Mouse (Mus musculus) retina, postnatal 7 days (tissue): Measurements from ENCODE around the gene Stambp.
"Not testable (repeated sequence)": the region's sequence is repeated elsewhere in the genome, so short reads cannot be mapped to it uniquely, and the experiment has no call there.

ENCODE experiments used
- DNase-seq: peaks from one replicate; pipeline ENCODE4 v3.0.0-alpha.2; 2012; ENCODE audit warnings: low read depth, low spot score

Gene Stambp

GRCm38 (mm10) chr6:83572671-83573070 is at the start of gene Stambp:
Gene Stambp (minus strand): TSS chr6:83572729.
- peak; percentile 11 for DNase-seq

- no peak for DNase-seq
These were observed 47.4 kb upstream of the Stambp start for GRCm38 (mm10) chr6:83619955-83620354.

GRCm38 (mm10) chr6:83617581-83618335 is 45.2 kb upstream of the Stambp start:
- DNase-seq: no peak

GRCm38 (mm10) chr6:83616512-83616911 is 44.0 kb upstream of the Stambp start:
- no peak for DNase-seq

GRCm38 (mm10) chr6:83614469-83614868 is 41.9 kb upstream of the Stambp start:
- DNase-seq: no peak

GRCm38 (mm10) chr6:83612976-83613375 is 40.4 kb upstream of the Stambp start:
- DNase-seq: no peak

- DNase-seq: no peak
These were observed 27.2 kb upstream of the Stambp start for GRCm38 (mm10) chr6:83599636-83600174.

- no peak for DNase-seq
These were observed 26.6 kb upstream of the Stambp start for GRCm38 (mm10) chr6:83599060-83599550.

- DNase-seq: peak; percentile 27
These were observed 26.1 kb upstream of the Stambp start for GRCm38 (mm10) chr6:83598646-83599045.

GRCm38 (mm10) chr6:83597988-83598387 is 25.5 kb upstream of the Stambp start:
- DNase-seq: no peak

- no peak for DNase-seq
These were observed 22.5 kb upstream of the Stambp start for GRCm38 (mm10) chr6:83595035-83595434.

- no peak for DNase-seq
These were observed 21.4 kb upstream of the Stambp start for GRCm38 (mm10) chr6:83593896-83594295.

- DNase-seq: no peak
These were observed 19.5 kb upstream of the Stambp start for GRCm38 (mm10) chr6:83592051-83592450.

- DNase-seq: no peak
These were observed 17.8 kb upstream of the Stambp start for GRCm38 (mm10) chr6:83590301-83590700.

- DNase-seq: not testable (repeated sequence)
These were observed 14.7 kb upstream of the Stambp start for GRCm38 (mm10) chr6:83587191-83587590.

GRCm38 (mm10) chr6:83585328-83585727 is 12.8 kb upstream of the Stambp start:
- DNase-seq: not testable (repeated sequence)

GRCm38 (mm10) chr6:83583591-83583990 is 11.1 kb upstream of the Stambp start:
- DNase-seq: no peak

GRCm38 (mm10) chr6:83582938-83583270 is 10.4 kb upstream of the Stambp start:
- DNase-seq: peak; percentile 53

GRCm38 (mm10) chr6:83582135-83582937 is 9.8 kb upstream of the Stambp start:
- no peak for DNase-seq

- DNase-seq: no peak
These were observed 5.0 kb upstream of the Stambp start for GRCm38 (mm10) chr6:83577534-83577933.

- DNase-seq: no peak
These were observed 3.1 kb upstream of the Stambp start for GRCm38 (mm10) chr6:83575609-83576008.
